ENCODE assay signal across 26 mouse cellular contexts in the genomic region with DNA sequence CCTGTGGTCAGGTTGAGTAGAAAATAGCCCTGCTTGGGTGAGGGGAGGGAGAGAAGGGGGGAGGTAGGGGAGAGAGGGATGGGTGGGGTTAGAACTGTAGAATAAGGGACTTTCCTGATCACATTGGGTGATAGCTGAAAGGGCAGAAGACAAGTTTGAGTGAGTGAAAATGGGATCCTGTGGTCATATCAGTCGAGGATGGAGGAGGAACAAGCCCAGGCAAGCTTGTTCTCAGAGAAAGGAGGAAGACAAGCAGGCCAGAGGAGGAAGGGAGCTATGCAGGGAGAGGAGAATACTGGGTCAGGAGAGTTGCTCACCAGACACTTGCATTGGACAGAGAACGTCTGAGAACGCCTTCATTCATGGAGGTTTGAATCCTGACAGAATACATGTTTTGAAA.
"Had no signal": no experiment of that assay in that cellular context is flagged by ENCODE, and none has a peak within 500 bp of the region (broad histone marks: within the 10 kb centered on the region; RNA-seq: fewer than 3 reads in every experiment).

No protein-coding gene starts in this region.

- H3K4me1 ChIP-seq: embryonic facial prominence, embryonic 12.5 days; embryonic facial prominence, embryonic 15.5 days; forebrain, embryonic 10.5 days had no signal

- DNase-seq: cerebellum, adult 9-10 months; cerebellum, adult 9-11 months; cerebellum, postnatal 10 days; cerebellum, postnatal 14 days; cerebellum, postnatal 25 days; embryo, embryonic 11 days; forebrain, postnatal 0 days; gastrocnemius, adult 2 months; gastrocnemius, postnatal 10 days; gastrocnemius, postnatal 14 days; gastrocnemius, postnatal 25 days; gastrocnemius, postnatal 36 days; heart, adult 11 months; heart, adult 18-20 months; heart, adult 2 months had no signal

- H3K9me3 ChIP-seq: embryonic facial prominence, embryonic 10.5 days; embryonic facial prominence, embryonic 12.5 days; embryonic facial prominence, embryonic 13.5 days; embryonic facial prominence, embryonic 15.5 days; forebrain, embryonic 10.5 days; forebrain, embryonic 12.5 days; forebrain, embryonic 15.5 days had no signal

- H3K27me3 ChIP-seq: embryonic facial prominence, embryonic 12.5 days; embryonic facial prominence, embryonic 13.5 days; embryonic facial prominence, embryonic 15.5 days; forebrain, embryonic 12.5 days; forebrain, embryonic 13.5 days; forebrain, embryonic 15.5 days had no signal

- H3K27ac ChIP-seq: embryonic facial prominence, embryonic 10.5 days; embryonic facial prominence, embryonic 12.5 days; embryonic facial prominence, embryonic 13.5 days; embryonic facial prominence, embryonic 15.5 days; forebrain, embryonic 10.5 days; forebrain, embryonic 12.5 days; forebrain, embryonic 13.5 days; forebrain, embryonic 15.5 days; gastrocnemius, adult 2 months; heart, adult 2 months had no signal

- H3K9ac ChIP-seq: embryonic facial prominence, embryonic 12.5 days; embryonic facial prominence, embryonic 13.5 days; embryonic facial prominence, embryonic 15.5 days; forebrain, embryonic 12.5 days; forebrain, embryonic 13.5 days; forebrain, embryonic 15.5 days; forebrain, postnatal 0 days had no signal

- H3K4me3 ChIP-seq: embryonic facial prominence, embryonic 10.5 days; embryonic facial prominence, embryonic 12.5 days; embryonic facial prominence, embryonic 13.5 days; embryonic facial prominence, embryonic 15.5 days; erythroblast, embryonic 14.5 days; forebrain, embryonic 10.5 days; forebrain, embryonic 12.5 days; forebrain, embryonic 13.5 days; forebrain, embryonic 15.5 days; gastrocnemius, adult 2 months; heart, adult 2 months had no signal

- ATAC-seq: forebrain, embryonic 13.5 days; forebrain, embryonic 14.5 days; forebrain, embryonic 15.5 days; forebrain, embryonic 16.5 days; forebrain, postnatal 0 days had no signal

- H3K36me3 ChIP-seq: embryonic facial prominence, embryonic 10.5 days; embryonic facial prominence, embryonic 12.5 days; embryonic facial prominence, embryonic 13.5 days; embryonic facial prominence, embryonic 15.5 days; forebrain, embryonic 10.5 days; forebrain, embryonic 12.5 days; forebrain, embryonic 15.5 days had no signal

- H3K4me2 ChIP-seq: embryonic facial prominence, embryonic 12.5 days; embryonic facial prominence, embryonic 13.5 days; embryonic facial prominence, embryonic 15.5 days; forebrain, embryonic 12.5 days; forebrain, embryonic 13.5 days; forebrain, embryonic 15.5 days had no signal
